Comparison of ENCODE assay signal across 8 mouse cellular contexts in the genomic region with DNA sequence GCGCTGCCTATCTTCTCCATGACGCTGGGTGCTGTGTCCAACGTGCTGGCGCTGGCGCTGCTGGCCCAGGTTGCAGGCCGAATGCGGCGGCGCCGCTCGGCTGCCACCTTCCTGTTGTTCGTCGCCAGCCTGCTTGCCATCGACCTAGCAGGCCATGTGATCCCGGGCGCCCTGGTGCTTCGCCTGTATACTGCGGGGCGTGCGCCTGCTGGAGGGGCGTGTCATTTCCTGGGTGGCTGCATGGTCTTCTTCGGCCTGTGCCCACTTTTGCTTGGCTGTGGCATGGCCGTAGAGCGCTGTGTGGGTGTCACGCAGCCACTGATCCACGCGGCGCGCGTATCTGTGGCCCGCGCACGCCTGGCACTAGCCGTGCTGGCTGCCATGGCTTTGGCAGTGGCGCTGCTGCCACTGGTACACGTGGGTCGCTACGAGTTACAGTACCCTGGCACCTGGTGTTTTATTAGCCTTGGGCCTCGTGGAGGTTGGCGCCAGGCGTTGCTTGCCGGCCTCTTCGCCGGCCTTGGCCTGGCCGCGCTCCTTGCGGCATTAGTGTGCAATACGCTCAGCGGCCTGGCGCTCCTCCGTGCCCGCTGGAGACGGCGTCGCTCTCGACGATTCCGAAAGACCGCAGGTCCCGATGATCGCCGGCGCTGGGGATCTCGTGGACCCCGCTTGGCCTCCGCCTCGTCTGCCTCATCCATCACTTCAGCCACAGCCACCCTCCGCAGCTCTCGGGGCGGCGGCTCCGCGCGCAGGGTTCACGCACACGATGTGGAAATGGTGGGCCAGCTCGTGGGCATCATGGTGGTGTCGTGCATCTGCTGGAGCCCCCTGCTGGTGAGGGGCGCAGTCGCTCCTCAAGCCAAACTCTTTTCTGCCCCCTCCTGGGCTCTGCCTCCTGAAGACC. TPM values are rescaled to one million over a fixed set of nuclear protein-coding genes. Genes with fewer than 3 reads are reported as not detected.
A peak's percentile ranks its signal among the peaks of the same experiment; 100 is the strongest.
DNase-seq lines count a peak whose midpoint lies in the region; ATAC-seq and TF ChIP-seq lines count a peak whose summit lies in the region.

No protein-coding gene starts in this region.

- 20% methylated on average over 80 of the region's 80 CpGs for WGBS in forebrain, embryonic 14.5 days
- 47% methylated on average over 80 of the region's 80 CpGs for WGBS in liver, embryonic 13.5 days (ENCODE audit: insufficient replicate concordance)
- WGBS in neural tube, embryonic 12.5 days = 22% methylated on average over 80 of the region's 80 CpGs

- peak overlapping the region; percentile 60 for H3K9ac ChIP-seq in forebrain, embryonic 14.5 days (ENCODE audit: low read length)
- peak overlapping the region; percentile 36; the same call in 1 of the 2 replicates for H3K9ac ChIP-seq in liver, embryonic 13.5 days
- peak overlapping the region; percentile 54 for H3K9ac ChIP-seq in neural tube, embryonic 12.5 days

- peaks cover 46% of the 10 kb centered on the region for H3K36me3 ChIP-seq in forebrain, embryonic 14.5 days (ENCODE audit: control insufficient read depth, insufficient read depth, low read length)
- H3K36me3 ChIP-seq in liver, embryonic 13.5 days = peaks cover 30% of the 10 kb centered on the region
- H3K36me3 ChIP-seq in neural tube, embryonic 12.5 days = peaks cover 51% of the 10 kb centered on the region

- peak; percentile 62 to 65 for DNase-seq in left cerebral cortex, adult 2 months (ENCODE audit: extremely low spot score in 1 of 2, low spot score in 2 of 2)
- no peak for DNase-seq in left cerebral cortex, adult 8-10 months (ENCODE audit: low spot score in 2 of 2)
- DNase-seq in cerebellum, adult 11-12 months = peak; percentile 56
- DNase-seq in forebrain, embryonic 14.5 days (ENCODE audit: low spot score) = peak; percentile 88
- peak; percentile 64 for DNase-seq in induced T-regulatory cell, adult 2 months (ENCODE audit: low read depth)
- peak; percentile 36 for DNase-seq in liver, embryonic 13.5 days
- peak; percentile 34 to 73 for DNase-seq in thymus, postnatal 10 days (ENCODE audit: low spot score in 2 of 2)

- no peak overlapping the region for H3K27ac ChIP-seq in left cerebral cortex, adult 2 months
- peak overlapping the region; percentile 14; the same call in 1 of the 2 replicates for H3K27ac ChIP-seq in forebrain, embryonic 14.5 days (ENCODE audit: low read depth, low read length)
- H3K27ac ChIP-seq in liver, embryonic 13.5 days = no peak overlapping the region
- no peak overlapping the region for H3K27ac ChIP-seq in neural tube, embryonic 12.5 days

- peak overlapping the region; percentile 24; the same call in 1 of the 2 replicates for H3K4me3 ChIP-seq in left cerebral cortex, adult 2 months
- peak overlapping the region; percentile 34 for H3K4me3 ChIP-seq in forebrain, embryonic 14.5 days (ENCODE audit: low read depth, low read length)
- H3K4me3 ChIP-seq in liver, embryonic 13.5 days (replicated peaks) = peak overlapping the region; percentile 35
- H3K4me3 ChIP-seq in neural tube, embryonic 12.5 days = peak overlapping the region; percentile 35

- intact Hi-C loops in left cerebral cortex, adult 2 months (cut with DNase I) = no loop called here

- H3K4me2 ChIP-seq in forebrain, embryonic 14.5 days (ENCODE audit: low read length) = peak overlapping the region; percentile 62
- peak overlapping the region; percentile 63 for H3K4me2 ChIP-seq in liver, embryonic 13.5 days
- peak overlapping the region; percentile 72 for H3K4me2 ChIP-seq in neural tube, embryonic 12.5 days (replicated peaks)

- no peaks in the 10 kb centered on the region for H3K27me3 ChIP-seq in forebrain, embryonic 14.5 days (replicated peaks; ENCODE audit: control insufficient read depth, insufficient read depth, low read length)
- H3K27me3 ChIP-seq in liver, embryonic 13.5 days = peaks cover 16% of the 10 kb centered on the region; the same call in 1 of the 2 replicates
- H3K27me3 ChIP-seq in neural tube, embryonic 12.5 days (replicated peaks) = peaks cover 15% of the 10 kb centered on the region

- H3K4me1 ChIP-seq in forebrain, embryonic 14.5 days (ENCODE audit: control insufficient read depth, insufficient read depth, low read length) = peaks cover 12% of the 10 kb centered on the region
- H3K4me1 ChIP-seq in liver, embryonic 13.5 days (replicated peaks) = peaks cover 33% of the 10 kb centered on the region
- H3K4me1 ChIP-seq in neural tube, embryonic 12.5 days = peaks cover 23% of the 10 kb centered on the region

- TF ChIP-seq CTCF in left cerebral cortex, adult 2 months (IDR thresholded peaks at IDR 0.05) = peak; percentile 75

- no peaks in the 10 kb centered on the region for H3K9me3 ChIP-seq in forebrain, embryonic 14.5 days (replicated peaks; ENCODE audit: control insufficient read depth, low read length)
- H3K9me3 ChIP-seq in liver, embryonic 13.5 days (replicated peaks) = no peaks in the 10 kb centered on the region
- no peaks in the 10 kb centered on the region for H3K9me3 ChIP-seq in neural tube, embryonic 12.5 days

- ATAC-seq in forebrain, embryonic 14.5 days = peak; percentile 69
- peak; percentile 20; the same call in 1 of the 2 replicates for ATAC-seq in liver, embryonic 13.5 days (ENCODE audit: low read depth)
- peak; percentile 58 for ATAC-seq in neural tube, embryonic 12.5 days (ENCODE audit: low FRiP score, low read depth)

RNA-seq across cellular contexts. Expression of gene Ptger1, which starts 1.8 kb away (rescaled TPM):
- total RNA-seq in left cerebral cortex, adult 2 months (2021) = 1 to 10 TPM in 1 of 2 experiments, under 1 TPM in 1; 0.95 to 2.2 TPM
- total RNA-seq in left cerebral cortex, adult 8-10 months (2022) = 1 to 10 TPM in 3 of 4 experiments, under 1 TPM in 1; 0.83 to 1.5 (median 1.3) TPM
- 0.27 and 0.63 TPM in 2 replicates for polyA plus RNA-seq in forebrain, embryonic 14.5 days (2014; fragmentation: Nextera tagmentation; extraction: Ambion mirVana)
- polyA plus RNA-seq in liver, embryonic 13.5 days (2015; fragmentation: Nextera tagmentation; extraction: Ambion mirVana) = 0.06 and 0.32 TPM in 2 replicates
- polyA plus RNA-seq in neural tube, embryonic 12.5 days (2016; fragmentation: Nextera tagmentation; extraction: Ambion mirVana) = 0.41 and 0.66 TPM in 2 replicates

RNA-seq across cellular contexts. Expression of gene Gipc1, which starts 15.8 kb away (rescaled TPM):
- 10 to 100 TPM; 84.6 to 88.2 TPM for total RNA-seq in left cerebral cortex, adult 2 months (2021)
- 10 to 100 TPM; 72.9 to 74.5 (median 74.3) TPM for total RNA-seq in left cerebral cortex, adult 8-10 months (2022)
- 108 and 122 TPM in 2 replicates for polyA plus RNA-seq in forebrain, embryonic 14.5 days (2014; fragmentation: Nextera tagmentation; extraction: Ambion mirVana)
- 61.3 and 64.3 TPM in 2 replicates for polyA plus RNA-seq in liver, embryonic 13.5 days (2015; fragmentation: Nextera tagmentation; extraction: Ambion mirVana)
- 182 and 186 TPM in 2 replicates for polyA plus RNA-seq in neural tube, embryonic 12.5 days (2016; fragmentation: Nextera tagmentation; extraction: Ambion mirVana)

RNA-seq across cellular contexts. Expression of gene Pkn1, which starts 30.7 kb away (rescaled TPM):
- total RNA-seq in left cerebral cortex, adult 2 months (2021) = 10 to 100 TPM; 60.9 to 65.6 TPM
- 10 to 100 TPM; 52.2 to 66.2 (median 54.8) TPM for total RNA-seq in left cerebral cortex, adult 8-10 months (2022)
- polyA plus RNA-seq in forebrain, embryonic 14.5 days (2014; fragmentation: Nextera tagmentation; extraction: Ambion mirVana) = 20.9 and 21.9 TPM in 2 replicates
- polyA plus RNA-seq in liver, embryonic 13.5 days (2015; fragmentation: Nextera tagmentation; extraction: Ambion mirVana) = 11.5 and 11.8 TPM in 2 replicates
- polyA plus RNA-seq in neural tube, embryonic 12.5 days (2016; fragmentation: Nextera tagmentation; extraction: Ambion mirVana) = 30.0 and 32.1 TPM in 2 replicates

RNA-seq across cellular contexts. Expression of gene Ddx39, which starts 46.7 kb away (rescaled TPM):
- total RNA-seq in left cerebral cortex, adult 2 months (2021) = 10 to 100 TPM; 19.9 to 20.2 TPM
- total RNA-seq in left cerebral cortex, adult 8-10 months (2022) = 10 to 100 TPM; 14.4 to 18.4 (median 16.3) TPM
- polyA plus RNA-seq in forebrain, embryonic 14.5 days (2014; fragmentation: Nextera tagmentation; extraction: Ambion mirVana) = 120 and 133 TPM in 2 replicates
- 291 and 294 TPM in 2 replicates for polyA plus RNA-seq in liver, embryonic 13.5 days (2015; fragmentation: Nextera tagmentation; extraction: Ambion mirVana)
- 141 and 142 TPM in 2 replicates for polyA plus RNA-seq in neural tube, embryonic 12.5 days (2016; fragmentation: Nextera tagmentation; extraction: Ambion mirVana)

Comparison
In these comparisons a context has a peak if more than half of its experiments do, and no peak if none do; other contexts are left out.
1. DNase-seq: peak in left cerebral cortex, adult 2 months (2 of 2), cerebellum, adult 11-12 months (single experiment), forebrain, embryonic 14.5 days (single experiment), induced T-regulatory cell, adult 2 months (single experiment), liver, embryonic 13.5 days (single experiment) and thymus, postnatal 10 days (2 of 2); none in left cerebral cortex, adult 8-10 months (0 of 2).
2. Peak in every context shown above with its lines, with median percentiles within 50 percentile points of each other: H3K4me3 ChIP-seq, ATAC-seq, H3K4me2 ChIP-seq and H3K9ac ChIP-seq.